Mouse (Mus musculus) G1E (cell line): ENCODE data around the gene Pamr1. TPM values are rescaled to one million over a fixed set of nuclear protein-coding genes. Genes with fewer than 3 reads are reported as not detected.

Experiments
- ATAC-seq: 2 replicates; pipeline ENCODE4 v1.8.0; 2016; ENCODE audit warnings: mild to moderate bottlenecking; ENCODE audit not compliant: insufficient number of reproducible peaks, poor library complexity, low FRiP score, severe bottlenecking; ENCODE audit errors: extremely low read depth
- DNase-seq: peaks from one replicate; pipeline ENCODE4 v3.0.0; 2012; ENCODE audit warnings: low spot score
- H3K27me3 ChIP-seq: 2 replicates; pipeline ENCODE4 v1.6.1; 2012; ENCODE audit warnings: mild to moderate bottlenecking, low read length, inconsistent platforms; ENCODE audit not compliant: insufficient read depth
- H3K36me3 ChIP-seq: replicated peaks from 2 replicates; pipeline ENCODE3; 2012; ENCODE audit warnings: mild to moderate bottlenecking, inconsistent platforms
- H3K4me1 ChIP-seq: 2 replicates; pipeline ENCODE4 v1.6.1; 2012; ENCODE audit warnings: low read depth, low read length, inconsistent platforms, mixed read lengths; ENCODE audit not compliant: insufficient read depth
- H3K4me3 ChIP-seq: 2 replicates; pipeline ENCODE4 v1.5.1; 2012; ENCODE audit warnings: low read depth, mild to moderate bottlenecking, inconsistent platforms, low read length, moderate library complexity, mixed read lengths
- H3K9me3 ChIP-seq: replicated peaks from 2 replicates; pipeline ENCODE4 v1.6.1; 2012; ENCODE audit warnings: inconsistent platforms
- CTCF ChIP-seq: IDR thresholded peaks from 2 replicates; pipeline ENCODE4 v1.5.1; 2012; ENCODE audit warnings: low read depth, low read length, inconsistent platforms, mixed read lengths
- GATA1 ChIP-seq: IDR thresholded peaks from 2 replicates; pipeline ENCODE4 v1.6.1; 2012; ENCODE audit warnings: borderline replicate concordance, low read length, inconsistent platforms, mixed read lengths
- GATA2 ChIP-seq: IDR thresholded peaks from 2 replicates; pipeline ENCODE4 v1.6.1; 2012; ENCODE audit warnings: low read depth, low read length, inconsistent platforms, borderline replicate concordance
- POLR2AphosphoS5 ChIP-seq: IDR thresholded peaks from 2 replicates; pipeline ENCODE4 v1.6.1; 2012; ENCODE audit warnings: low read depth, low read length, inconsistent platforms; ENCODE audit not compliant: insufficient replicate concordance
- TAL1 ChIP-seq: conservative IDR thresholded peaks from 2 replicates; pipeline ENCODE4 v1.6.1; 2012; ENCODE audit warnings: low read depth, low read length, inconsistent platforms, mixed read lengths
- polyA plus RNA-seq: library from polyadenylated mRNA; stranded (reverse); fragments of >175 nt; gene quantifications from 2 replicates; pipeline ENCODE4 v1.2.3, GENCODE M21; 2012
- total RNA-seq, 2 experiments: library from RNA; stranded (forward) in 1 of 2; stranded (reverse) in 1 of 2; fragments of 200-1000 nt in 1 of 2; fragments of >200 nt in 1 of 2; fragmentation: Nextera tagmentation in 1 of 2; gene quantifications; 2 replicates each; pipeline ENCODE4 v1.2.3; 2014 to 2017

The Pamr1 gene
- total and polyA plus RNA-seq, 3 experiments, result 0.22 TPM; not detected in 2

- DNase-seq, result no peak
- H3K27me3 ChIP-seq, result peaks cover 9% of the 10 kb centered on the region; the same call in 1 of the 2 replicates
- ATAC-seq, result no peak
- no peaks in the 10 kb centered on the region for H3K9me3 ChIP-seq
- H3K36me3 ChIP-seq, result no peaks in the 10 kb centered on the region
- no peaks in the 10 kb centered on the region for H3K4me1 ChIP-seq
- TF ChIP-seq GATA1 (no peak), POLR2AphosphoS5 (no peak), GATA2 (no peak), CTCF (no peak), TAL1 (no peak)
- no peak overlapping the region for H3K4me3 ChIP-seq
Measured at GRCm38 (mm10) chr2:102595395-102596130, 45.8 kb downstream of the Pamr1 start.

DNA sequence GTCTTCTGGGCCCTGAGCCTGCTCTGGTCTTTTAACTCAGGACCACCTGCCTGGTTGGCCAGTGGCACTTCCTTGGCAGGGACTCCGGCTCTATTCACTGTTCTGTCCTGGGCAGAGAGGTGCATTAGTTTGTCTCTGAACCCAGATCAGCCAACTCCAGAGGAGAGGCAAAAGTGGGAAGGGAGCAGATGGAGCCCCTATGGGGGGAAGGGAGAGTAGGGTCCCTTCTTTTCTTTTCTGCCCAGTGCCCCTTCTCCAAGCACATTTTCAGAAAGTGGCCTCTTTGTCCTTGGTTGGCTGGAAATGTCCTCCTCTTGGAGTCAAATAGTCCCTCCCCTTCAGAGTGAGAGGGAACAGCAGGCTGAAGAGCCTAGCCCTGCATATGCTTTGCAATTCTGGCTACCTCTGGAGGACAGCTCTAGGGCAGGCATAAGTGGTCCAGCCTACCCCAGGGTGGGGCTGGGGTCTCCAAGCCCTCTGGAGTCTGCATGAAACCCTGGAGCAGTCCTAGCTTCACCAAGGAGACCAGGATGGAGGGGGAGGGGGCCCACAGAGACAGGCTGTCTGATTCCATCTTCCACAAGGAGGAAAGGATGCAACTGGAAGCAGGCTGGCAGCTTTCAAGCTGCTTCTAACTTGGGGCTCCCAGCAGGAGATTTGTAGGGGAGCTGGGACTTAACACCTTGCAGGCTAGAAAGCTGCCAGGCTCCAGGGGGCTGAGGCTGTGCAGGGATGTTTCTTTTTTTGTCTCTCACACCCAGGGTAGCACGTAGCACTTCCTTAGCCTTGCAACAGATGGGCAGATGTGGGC lies 49.3 kb downstream of the Pamr1 start:
- Histone ChIP-seq H3K4me1 (no peaks in the 10 kb centered on the region), H3K36me3 (no peaks in the 10 kb centered on the region), H3K4me3 (no peak overlapping the region), H3K9me3 (no peaks in the 10 kb centered on the region), H3K27me3 (peaks cover 3% of the 10 kb centered on the region; the same call in 1 of the 2 replicates)
- TF ChIP-seq CTCF (no peak), GATA1 (no peak), POLR2AphosphoS5 (no peak), TAL1 (no peak), GATA2 (no peak)
- DNase-seq (no peak), ATAC-seq (no peak)

DNA sequence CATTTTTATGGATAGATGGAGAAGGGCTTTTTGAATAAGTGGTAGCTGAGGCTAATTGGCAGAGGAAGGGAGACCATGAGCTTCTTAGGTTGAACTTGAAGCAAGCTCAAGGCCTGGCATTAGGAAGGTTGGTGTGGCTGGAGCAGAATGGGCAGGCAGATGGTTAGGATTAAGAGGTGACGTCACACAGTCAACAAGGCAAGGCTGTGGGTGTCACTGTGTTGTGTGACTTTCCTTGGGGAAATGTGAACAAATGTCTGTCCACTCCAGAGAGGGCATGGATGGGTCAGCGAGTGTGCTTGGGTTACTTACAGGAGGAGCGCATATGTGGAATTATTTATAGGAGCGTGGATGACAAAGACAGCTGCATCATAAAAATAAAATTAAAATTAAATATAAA lies 50.7 kb downstream of the Pamr1 start:
- TF ChIP-seq GATA2 (no peak), TAL1 (no peak), CTCF (no peak), POLR2AphosphoS5 (no peak), GATA1 (no peak)
- H3K36me3 ChIP-seq, result no peaks in the 10 kb centered on the region
- H3K9me3 ChIP-seq, result no peaks in the 10 kb centered on the region
- no peak for ATAC-seq
- H3K4me1 ChIP-seq, result no peaks in the 10 kb centered on the region
- no peak overlapping the region for H3K4me3 ChIP-seq
- H3K27me3 ChIP-seq, result no peaks in the 10 kb centered on the region
- no peak for DNase-seq

DNA sequence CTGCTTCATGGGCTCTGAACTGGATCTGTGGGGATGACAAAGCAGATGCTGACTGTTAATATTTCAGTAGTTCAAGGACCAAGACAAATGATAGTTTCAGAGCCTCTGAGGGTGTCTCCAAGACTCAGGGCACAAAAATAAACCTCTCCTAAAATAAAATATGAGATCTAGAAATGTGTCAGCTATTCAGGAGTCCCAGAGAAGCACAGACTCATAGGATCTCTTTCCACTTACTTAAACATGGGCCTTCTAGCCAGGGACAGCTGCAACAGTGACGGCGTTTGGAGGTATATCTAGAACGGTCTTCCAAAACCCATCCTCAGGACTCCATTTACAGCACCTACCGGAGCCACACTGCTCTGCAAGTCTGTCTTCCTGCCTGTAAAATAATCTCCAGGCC lies 60.7 kb downstream of the Pamr1 start:
- Histone ChIP-seq H3K4me3 (no peak overlapping the region), H3K27me3 (peaks cover 5% of the 10 kb centered on the region; the same call in 1 of the 2 replicates), H3K9me3 (no peaks in the 10 kb centered on the region), H3K36me3 (no peaks in the 10 kb centered on the region), H3K4me1 (no peaks in the 10 kb centered on the region)
- DNase-seq (no peak), ATAC-seq (no peak)
- TF ChIP-seq GATA1 (no peak), GATA2 (no peak), POLR2AphosphoS5 (no peak), TAL1 (no peak)

GRCm38 (mm10) chr2:102616637-102617036 lies 66.8 kb downstream of the Pamr1 start:
- H3K4me1 ChIP-seq, result no peaks in the 10 kb centered on the region
- TF ChIP-seq GATA1 (no peak), GATA2 (no peak), POLR2AphosphoS5 (no peak), CTCF (no peak), TAL1 (no peak)
- no peaks in the 10 kb centered on the region for H3K9me3 ChIP-seq
- ATAC-seq, result no peak
- H3K27me3 ChIP-seq, result peaks cover 5% of the 10 kb centered on the region; the same call in 1 of the 2 replicates
- H3K36me3 ChIP-seq, result no peaks in the 10 kb centered on the region
- H3K4me3 ChIP-seq, result no peak overlapping the region
- no peak for DNase-seq

DNA sequence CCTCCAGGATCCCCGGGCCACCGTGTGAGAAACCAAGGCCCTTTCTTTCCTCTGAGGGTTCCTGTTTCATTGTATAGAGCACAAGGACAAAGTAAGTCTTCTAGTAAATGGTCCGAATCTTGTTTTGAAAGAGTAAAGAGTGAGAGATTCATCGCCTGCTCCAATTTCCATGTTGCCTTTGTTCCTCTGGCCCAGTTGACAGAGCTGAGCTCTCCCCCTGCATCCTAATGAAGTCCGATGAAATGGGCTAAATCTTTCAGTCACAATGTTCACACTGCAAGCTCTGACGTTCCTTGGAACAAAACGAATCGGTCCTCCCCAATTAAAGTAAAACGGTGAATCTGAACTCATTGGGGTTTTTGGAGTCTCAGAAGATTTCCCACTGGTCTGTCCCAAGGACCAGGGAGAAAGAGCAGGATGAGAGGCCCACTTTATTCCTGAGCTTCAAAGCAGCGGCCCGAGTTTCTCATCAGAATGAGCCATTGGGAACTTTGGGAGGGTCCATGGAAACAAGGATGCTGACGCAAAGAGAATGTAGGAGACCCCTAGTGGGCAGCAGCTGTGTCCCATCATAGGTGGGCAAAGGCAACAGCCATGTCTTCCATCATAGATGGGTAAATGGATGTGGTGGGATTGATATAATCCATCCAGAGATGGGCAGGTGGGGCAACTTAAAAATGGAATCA lies 71.1 kb downstream of the Pamr1 start:
- no peaks in the 10 kb centered on the region for H3K9me3 ChIP-seq

More for the DNA sequence above, 71.1 kb downstream of the Pamr1 start:
- no peaks in the 10 kb centered on the region for H3K36me3 ChIP-seq
- H3K4me3 ChIP-seq, result no peak overlapping the region
- no peak for ATAC-seq
- DNase-seq, result no peak
- H3K4me1 ChIP-seq, result no peaks in the 10 kb centered on the region
- no peaks in the 10 kb centered on the region for H3K27me3 ChIP-seq
- TF ChIP-seq CTCF (no peak), GATA2 (no peak)
